Comparison of ENCODE assay signal across 26 mouse cellular contexts in the genomic region with DNA sequence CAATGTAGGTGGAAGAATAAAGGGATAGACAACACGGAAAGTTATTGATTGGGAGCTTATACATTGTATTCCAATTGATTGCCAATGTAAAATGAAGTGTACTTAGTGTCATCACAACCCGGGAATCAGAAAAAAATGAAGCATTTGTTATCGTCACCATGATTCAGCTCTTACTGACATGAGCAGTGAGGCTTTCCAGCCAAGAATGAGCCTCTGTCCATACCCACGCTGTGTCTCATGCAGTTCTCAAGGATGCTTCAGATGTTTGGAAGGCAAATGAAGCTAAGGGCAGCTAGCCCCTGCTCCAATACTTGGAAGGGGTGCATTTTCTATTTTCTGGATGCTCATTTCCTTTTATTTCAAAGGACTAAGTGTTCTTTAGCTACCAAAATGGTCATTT.
A peak's percentile ranks its signal among the peaks of the same experiment; 100 is the strongest.
DNase-seq lines count a peak whose midpoint lies in the region; ATAC-seq and TF ChIP-seq lines count a peak whose summit lies in the region.
"Had no signal": no experiment of that assay in that cellular context is flagged by ENCODE, and none has a peak within 500 bp of the region (broad histone marks: within the 10 kb centered on the region; RNA-seq: fewer than 3 reads in every experiment).

No protein-coding gene starts in this region.

- H3K36me3 ChIP-seq in hindbrain, embryonic 11.5 days (ENCODE audit: control insufficient read depth, insufficient read depth, low read length), result no peaks in the 10 kb centered on the region
- no peaks in the 10 kb centered on the region for H3K36me3 ChIP-seq in hindbrain, embryonic 16.5 days (ENCODE audit: control insufficient read depth, insufficient read depth, low read length)
- H3K36me3 ChIP-seq: G1E; heart, embryonic 13.5 days; limb, embryonic 13.5 days; lung, embryonic 15.5 days; midbrain, embryonic 10.5 days; neural tube, embryonic 12.5 days had no signal

- TF ChIP-seq POLR2A in brain, embryonic 14.5 days (IDR thresholded peaks at IDR 0.05; ENCODE audit: borderline replicate concordance, extremely low read depth, insufficient read depth, insufficient read length, poor library complexity, severe bottlenecking), result no peak

- DNase-seq in embryo, embryonic 10 days (ENCODE audit: low spot score), result peak; percentile 19
- no peak for DNase-seq in embryo, embryonic 9.5 days (ENCODE audit: extremely low spot score)
- DNase-seq in hindbrain, embryonic 11.5 days (ENCODE audit: low spot score), result peak; percentile 4
- DNase-seq in 3T3-L1 (ENCODE audit: low read depth, low spot score) (peak; percentile 62), MN1 (ENCODE audit: low spot score) (no peak)
- peak; percentile 45 for DNase-seq in brain, embryonic 14.5 days (ENCODE audit: low read depth)
- DNase-seq: adrenal gland, adult 8-10 months; cerebellum, adult 2 months; cerebellum, postnatal 14 days; gastrocnemius, postnatal 10 days; heart, postnatal 10 days; kidney, adult 8-10 months; kidney, postnatal 4 days; thymus, adult 2 months; thymus, postnatal 36 days had no signal

- H3K27me3 ChIP-seq in hindbrain, embryonic 11.5 days (ENCODE audit: control insufficient read depth, insufficient read depth, low read length), result no peaks in the 10 kb centered on the region
- no peaks in the 10 kb centered on the region for H3K27me3 ChIP-seq in hindbrain, embryonic 16.5 days (replicated peaks; ENCODE audit: control insufficient read depth, insufficient read depth, low read length)
- H3K27me3 ChIP-seq: heart, embryonic 13.5 days; limb, embryonic 13.5 days; lung, embryonic 15.5 days; neural tube, embryonic 12.5 days had no signal

- no peak overlapping the region for H3K4me3 ChIP-seq in hindbrain, embryonic 11.5 days (ENCODE audit: low read depth, low read length)
- H3K4me3 ChIP-seq in hindbrain, embryonic 16.5 days (ENCODE audit: low read length), result no peak overlapping the region
- H3K4me3 ChIP-seq: heart, embryonic 13.5 days; limb, embryonic 13.5 days; lung, embryonic 15.5 days; midbrain, embryonic 10.5 days; myocyte; neural tube, embryonic 12.5 days had no signal

- no peak for ATAC-seq in hindbrain, embryonic 11.5 days (ENCODE audit: low FRiP score)
- ATAC-seq in hindbrain, embryonic 16.5 days, result no peak
- ATAC-seq: intestine, embryonic 16.5 days had no signal

- H3K9ac ChIP-seq in hindbrain, embryonic 11.5 days (ENCODE audit: low read depth, low read length), result no peak overlapping the region
- no peak overlapping the region for H3K9ac ChIP-seq in hindbrain, embryonic 16.5 days (ENCODE audit: low read depth, low read length)
- H3K9ac ChIP-seq: heart, embryonic 13.5 days; limb, embryonic 13.5 days; lung, embryonic 15.5 days; neural tube, embryonic 12.5 days had no signal

- no peak for TF ChIP-seq CTCF in brain, embryonic 14.5 days (IDR thresholded peaks at IDR 0.05; ENCODE audit: borderline replicate concordance, extremely low read depth, insufficient read depth, insufficient read length)

- no peak overlapping the region for H3K27ac ChIP-seq in hindbrain, embryonic 11.5 days (ENCODE audit: low read depth, low read length)
- no peak overlapping the region for H3K27ac ChIP-seq in hindbrain, embryonic 16.5 days (ENCODE audit: low read depth, low read length)
- H3K27ac ChIP-seq: heart, embryonic 13.5 days; kidney, postnatal 0 days; limb, embryonic 13.5 days; lung, embryonic 15.5 days; midbrain, embryonic 10.5 days; neural tube, embryonic 12.5 days had no signal

- H3K4me1 ChIP-seq in hindbrain, embryonic 11.5 days (replicated peaks; ENCODE audit: control insufficient read depth, insufficient read depth, low read length), result no peaks in the 10 kb centered on the region
- H3K4me1 ChIP-seq in hindbrain, embryonic 16.5 days (ENCODE audit: control insufficient read depth, insufficient read depth, low read depth, low read length), result no peaks in the 10 kb centered on the region
- H3K4me1 ChIP-seq: heart, embryonic 13.5 days; lung, embryonic 15.5 days; midbrain, embryonic 10.5 days; neural tube, embryonic 12.5 days had no signal

- WGBS in hindbrain, embryonic 11.5 days, result 54% methylated on average over 4 of the region's 4 CpGs
- WGBS in hindbrain, embryonic 16.5 days, result 48% methylated on average over 4 of the region's 4 CpGs

- H3K4me2 ChIP-seq in hindbrain, embryonic 11.5 days (replicated peaks; ENCODE audit: low read depth, low read length), result no peak overlapping the region
- H3K4me2 ChIP-seq in hindbrain, embryonic 16.5 days (ENCODE audit: low read length), result no peak overlapping the region
- H3K4me2 ChIP-seq: heart, embryonic 13.5 days; limb, embryonic 13.5 days; liver, embryonic 11.5 days; lung, embryonic 15.5 days; neural tube, embryonic 12.5 days had no signal

- no peaks in the 10 kb centered on the region for H3K9me3 ChIP-seq in hindbrain, embryonic 11.5 days (ENCODE audit: control insufficient read depth, low read length)
- H3K9me3 ChIP-seq in hindbrain, embryonic 16.5 days (ENCODE audit: control insufficient read depth, low read length), result no peaks in the 10 kb centered on the region
- H3K9me3 ChIP-seq: heart, embryonic 13.5 days; limb, embryonic 13.5 days; lung, embryonic 15.5 days; midbrain, embryonic 10.5 days; neural tube, embryonic 12.5 days had no signal

Comparison
In these comparisons a context has a peak if more than half of its experiments do, and no peak if none do; other contexts are left out.
1. DNase-seq: peak in embryo, embryonic 10 days (single experiment), hindbrain, embryonic 11.5 days (single experiment), 3T3-L1 (single experiment) and brain, embryonic 14.5 days (single experiment); none in embryo, embryonic 9.5 days (single experiment) and MN1 (single experiment).